Mouse (Mus musculus) myocyte (in vitro differentiated cells): ENCODE data around the gene Bmpr1b.

Source experiments
- CEBPB ChIP-seq: IDR thresholded peaks from 2 replicates; pipeline ENCODE4 v1.6.1; 2011; ENCODE audit warnings: mild to moderate bottlenecking, moderate library complexity; ENCODE audit not compliant: poor library complexity, insufficient read depth, severe bottlenecking
- E2F4 ChIP-seq: IDR thresholded peaks from one replicate; pipeline ENCODE4 v1.6.1; 2011; ENCODE audit warnings: mild to moderate bottlenecking, control low read depth, moderate library complexity; ENCODE audit not compliant: insufficient read depth
- MAX ChIP-seq: IDR thresholded peaks from one replicate; pipeline ENCODE4 v1.6.1; 2011; ENCODE audit warnings: low read depth, mild to moderate bottlenecking, control low read depth
- MYOD1 ChIP-seq, 3 experiments: IDR thresholded peaks; one replicate each; pipeline ENCODE4 v1.6.1; 2011; ENCODE audit warnings: control low read depth in 2 of 3, low read depth in 2 of 3, mild to moderate bottlenecking in 2 of 3, moderate library complexity in 1 of 3; ENCODE audit not compliant: insufficient read length in 2 of 3, control insufficient read depth in 1 of 3
- MYOG ChIP-seq, 3 experiments: IDR thresholded peaks; one replicate each; pipeline ENCODE4 v1.6.1; 2011; ENCODE audit warnings: control low read depth in 2 of 3, low read depth in 2 of 3, mild to moderate bottlenecking in 2 of 3; ENCODE audit not compliant: insufficient read length in 2 of 3, control insufficient read depth in 1 of 3, insufficient read depth in 1 of 3
- POLR2A ChIP-seq: IDR thresholded peaks from one replicate; pipeline ENCODE4 v1.6.1; 2011; ENCODE audit warnings: low read depth, mild to moderate bottlenecking, control low read depth, moderate library complexity; ENCODE audit not compliant: insufficient read length
- POLR2AphosphoS2 ChIP-seq: IDR thresholded peaks from one replicate; pipeline ENCODE4 v1.6.1; 2011; ENCODE audit warnings: low read depth, control low read depth; ENCODE audit not compliant: insufficient read length
- REST ChIP-seq: IDR thresholded peaks from one replicate; pipeline ENCODE4 v1.6.1; 2011; ENCODE audit warnings: mild to moderate bottlenecking, control low read depth, moderate library complexity; ENCODE audit not compliant: insufficient read depth, insufficient read length
- SRF ChIP-seq: IDR thresholded peaks from one replicate; pipeline ENCODE4 v1.6.1; 2011; ENCODE audit warnings: low read depth; ENCODE audit not compliant: control insufficient read depth, insufficient read length
- TCF12 ChIP-seq: IDR thresholded peaks from one replicate; pipeline ENCODE4 v1.6.1; 2011; ENCODE audit warnings: mild to moderate bottlenecking, control low read depth; ENCODE audit not compliant: poor library complexity, insufficient read depth, severe bottlenecking
- USF1 ChIP-seq: IDR thresholded peaks from one replicate; pipeline ENCODE4 v1.6.1; 2011; ENCODE audit warnings: low read depth, mild to moderate bottlenecking, control low read depth, moderate library complexity

DNA sequence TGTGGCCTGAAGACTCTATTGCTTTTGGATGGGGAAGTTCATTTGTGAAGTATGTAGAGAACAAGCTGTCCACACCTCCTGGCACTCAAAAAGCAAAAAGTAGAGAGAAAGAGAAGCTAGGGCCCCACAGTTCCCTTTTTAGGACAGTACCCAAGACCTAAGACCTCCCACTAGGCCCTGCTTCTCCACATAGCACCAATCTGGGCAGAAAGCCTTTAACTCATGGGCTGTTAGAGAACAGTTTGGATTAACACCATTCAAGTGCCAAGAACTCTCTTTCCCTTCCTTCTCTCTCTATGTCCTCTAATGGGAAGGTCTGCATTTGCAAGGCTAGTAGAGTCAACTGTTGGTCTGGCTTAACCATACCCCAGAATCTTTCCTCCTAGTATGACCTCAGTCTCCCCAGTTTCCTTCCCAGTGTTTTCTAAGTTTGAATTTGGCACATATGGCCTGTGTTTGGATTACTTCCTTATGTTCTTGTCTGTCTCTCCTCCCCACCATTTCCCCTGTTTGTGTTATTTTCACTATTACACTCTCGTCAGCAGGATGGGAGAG is 102.4 kb downstream of the Bmpr1b start:
- no peak for TF ChIP-seq POLR2A
- TF ChIP-seq SRF: no peak
- no peak for TF ChIP-seq MAX
- no peak for TF ChIP-seq TCF12
- no peak for TF ChIP-seq POLR2AphosphoS2
- TF ChIP-seq MYOD1 (IDR thresholded peaks at IDR 0.05; ENCODE audit: control insufficient read depth in 1 of 3, insufficient read length in 2 of 3, low read depth in 2 of 3): no peak
- no peak for TF ChIP-seq E2F4
- TF ChIP-seq MYOG (IDR thresholded peaks at IDR 0.05; ENCODE audit: control insufficient read depth in 1 of 3, insufficient read depth in 1 of 3, insufficient read length in 2 of 3, low read depth in 2 of 3): no peak
- TF ChIP-seq USF1: no peak
- no peak for TF ChIP-seq REST
- TF ChIP-seq CEBPB: no peak
